Mouse (Mus musculus): Measurements from ENCODE around the gene Itih5.

DNA sequence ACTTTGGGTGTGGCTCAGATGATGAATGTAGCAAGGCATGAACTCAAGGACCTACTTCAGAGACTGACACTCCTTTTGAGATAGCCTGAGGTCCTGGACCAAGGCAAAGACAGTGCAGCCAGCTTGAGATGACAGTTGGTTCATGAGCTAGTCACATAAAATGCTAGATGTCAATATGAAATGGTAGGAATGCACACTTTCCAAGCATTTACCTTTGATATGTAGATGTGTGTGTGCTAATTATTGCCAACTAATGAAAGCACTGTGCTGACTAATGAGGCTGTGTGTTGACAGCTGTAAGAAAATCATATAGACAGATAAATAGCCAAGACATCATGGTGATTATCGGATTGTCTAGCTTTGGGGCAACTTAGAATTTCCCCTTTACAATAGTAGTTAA, 21.2 kb upstream of the Itih5 start:
- TF ChIP-seq CTCF (IDR thresholded peaks at IDR 0.05; ENCODE audit: control insufficient read depth, insufficient read depth, insufficient replicate concordance, low read depth, low read length) (no peak), POLR2A (IDR thresholded peaks at IDR 0.05; ENCODE audit: control insufficient read depth, low read depth, low read length) (no peak)

Measured in testis, adult 2 months (tissue).